Mouse (Mus musculus): ENCODE measurements around the gene Mafg. TPM values are rescaled to one million over a fixed set of nuclear protein-coding genes. Genes with fewer than 3 reads are reported as not detected.
"Not testable (repeated sequence)": the region's sequence is repeated elsewhere in the genome, so short reads cannot be mapped to it uniquely, and the experiment has no call there.

Mafg gene
- 100 to 1,000 TPM in 1 of 2 experiments, 10 to 100 TPM in 1; 76.5 to 103 TPM for total RNA-seq (2021)

- peak; percentile 90 to 92 for DNase-seq (ENCODE audit: low spot score in 2 of 2)
- intact Hi-C loops (cut with DNase I) = no loop called here
These were observed at the start of gene Mafg for GRCm38 (mm10) chr11:120633520-120634343. Gene Mafg, minus strand, starts transcription at chr11:120633600.

GRCm38 (mm10) chr11:120682683-120683082, 49.3 kb upstream of the Mafg start:
- no peak for DNase-seq (ENCODE audit: low spot score in 2 of 2)
- intact Hi-C loops (cut with DNase I) = no loop called here

GRCm38 (mm10) chr11:120679909-120680308, 46.5 kb upstream of the Mafg start:
- no peak for DNase-seq (ENCODE audit: low spot score in 2 of 2)
- intact Hi-C loops (cut with DNase I) = no loop called here

GRCm38 (mm10) chr11:120676951-120677350, 43.6 kb upstream of the Mafg start:
- intact Hi-C loops (cut with DNase I) = no loop called here
- no peak for DNase-seq (ENCODE audit: low spot score in 2 of 2)

GRCm38 (mm10) chr11:120675875-120676274, 42.5 kb upstream of the Mafg start:
- DNase-seq (ENCODE audit: low spot score in 2 of 2); intact Hi-C loops (cut with DNase I): not testable (repeated sequence)

GRCm38 (mm10) chr11:120673594-120674122, 40.3 kb upstream of the Mafg start:
- intact Hi-C loops (cut with DNase I) = loop anchor here (5.0 kb wide), 1 partner anchor 34 kb away; no protein-coding TSS in a partner anchor

GRCm38 (mm10) chr11:120672687-120673593, 39.5 kb upstream of the Mafg start, which contains the start of gene Aspscr1:
Gene Aspscr1, plus strand, starts transcription at chr11:120672973.
- DNase-seq (ENCODE audit: low spot score in 2 of 2) = peak; percentile 91 to 96
- intact Hi-C loops (cut with DNase I) = loop anchor here (5.0 kb wide), 1 partner anchor 34 kb away; no protein-coding TSS in a partner anchor

More at GRCm38 (mm10) chr11:120673594-120674122, 40.3 kb upstream of the Mafg start:
- no peak for DNase-seq (ENCODE audit: low spot score in 2 of 2)

- no peak for DNase-seq (ENCODE audit: low spot score in 2 of 2)
- intact Hi-C loops (cut with DNase I) = no loop called here
These were observed 33.2 kb upstream of the Mafg start for GRCm38 (mm10) chr11:120666617-120667016.

GRCm38 (mm10) chr11:120665406-120665805, 32.0 kb upstream of the Mafg start:
- intact Hi-C loops (cut with DNase I) = no loop called here
- no peak for DNase-seq (ENCODE audit: low spot score in 2 of 2)

GRCm38 (mm10) chr11:120663714-120664113, 30.3 kb upstream of the Mafg start:
- no peak for DNase-seq (ENCODE audit: low spot score in 2 of 2)
- intact Hi-C loops (cut with DNase I) = no loop called here

- no peak for DNase-seq (ENCODE audit: low spot score in 2 of 2)
- intact Hi-C loops (cut with DNase I) = no loop called here
These were observed 29.4 kb upstream of the Mafg start for GRCm38 (mm10) chr11:120662759-120663158.

- intact Hi-C loops (cut with DNase I) = no loop called here
These were observed 27.7 kb upstream of the Mafg start, which contains the start of gene Notum for GRCm38 (mm10) chr11:120661076-120661460. Gene Notum, minus strand, starts transcription at chr11:120661175.

GRCm38 (mm10) chr11:120660301-120661075, 27.1 kb upstream of the Mafg start:
- no peak for DNase-seq (ENCODE audit: low spot score in 2 of 2)
- intact Hi-C loops (cut with DNase I) = no loop called here

More at GRCm38 (mm10) chr11:120661076-120661460, 27.7 kb upstream of the Mafg start, which contains the start of gene Notum:
- DNase-seq (ENCODE audit: low spot score in 2 of 2) = no peak

GRCm38 (mm10) chr11:120659509-120660300, 26.3 kb upstream of the Mafg start:
- no peak for DNase-seq (ENCODE audit: low spot score in 2 of 2)
- intact Hi-C loops (cut with DNase I) = loop anchor here (2.0 to 10.0 kb wide), 2 partner anchors 53 to 115 kb away; partner anchors contain the start of genes Cenpx and Lrrc45

GRCm38 (mm10) chr11:120658876-120659410, 25.5 kb upstream of the Mafg start:
- intact Hi-C loops (cut with DNase I) = loop anchor here (2.0 to 10.0 kb wide), 2 partner anchors 54 to 116 kb away; partner anchors contain the start of genes Cenpx and Lrrc45
- DNase-seq (ENCODE audit: low spot score in 2 of 2) = peak; percentile 63 to 71

GRCm38 (mm10) chr11:120657301-120657700, 23.9 kb upstream of the Mafg start:
- intact Hi-C loops (cut with DNase I) = loop anchor here (10.0 kb wide), 1 partner anchor 118 kb away; no protein-coding TSS in a partner anchor
- no peak for DNase-seq (ENCODE audit: low spot score in 2 of 2)

- intact Hi-C loops (cut with DNase I) = loop anchor here (10.0 kb wide), 1 partner anchor 120 kb away; no protein-coding TSS in a partner anchor
- DNase-seq (ENCODE audit: low spot score in 2 of 2) = no peak
These were observed 21.3 kb upstream of the Mafg start for GRCm38 (mm10) chr11:120654741-120655140.
